Mouse (Mus musculus): ENCODE results near the gene Zfp456. TPM values are rescaled to one million over a fixed set of nuclear protein-coding genes. Genes with fewer than 3 reads are reported as not detected.
"Not testable (repeated sequence)": the region's sequence is repeated elsewhere in the genome, so short reads cannot be mapped to it uniquely, and the experiment has no call there.

Zfp456 gene
- total and polyA plus RNA-seq, 3 experiments: 0.35 to 0.43 TPM; not detected in 1

DNA sequence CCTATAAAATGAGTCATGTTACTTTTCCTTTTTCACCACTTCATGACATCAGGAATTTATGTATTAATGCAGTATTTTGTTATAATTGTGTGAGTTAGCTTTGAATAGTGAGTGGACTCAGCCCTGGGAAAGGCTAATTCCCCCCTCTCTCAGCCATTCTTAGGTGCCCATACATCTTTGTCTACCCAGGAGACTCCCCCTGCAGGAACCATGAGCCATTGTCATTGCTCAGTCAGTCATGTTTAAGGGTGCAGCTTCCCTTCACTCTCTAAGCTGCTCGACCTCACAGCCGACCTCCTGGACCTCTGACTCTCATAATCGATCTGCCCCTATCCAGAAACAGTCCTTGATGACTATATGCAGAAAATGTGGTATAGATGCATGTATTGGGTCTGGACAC is 645 bp upstream of the Zfp456 start:
- H3K4me3 ChIP-seq (ENCODE audit: control insufficient read depth in 1 of 2, insufficient read depth in 1 of 2, low read depth in 2 of 2, low read length in 2 of 2); H3K79me2 ChIP-seq (ENCODE audit: control insufficient read depth, insufficient read depth, low read length, poor library complexity); H3K9ac ChIP-seq (ENCODE audit: control insufficient read depth, low read depth, low read length, poor library complexity, severe bottlenecking); H3K9me3 ChIP-seq (replicated peaks; ENCODE audit: insufficient read depth, low read length); H3K4me1 ChIP-seq (ENCODE audit: control insufficient read depth in 1 of 2, insufficient read depth in 2 of 2, low read length in 2 of 2); H3K36me3 ChIP-seq (ENCODE audit: control insufficient read depth in 1 of 2, insufficient read depth in 2 of 2, low read length in 2 of 2); H3K27me3 ChIP-seq (ENCODE audit: control insufficient read depth in 1 of 2, insufficient read depth in 2 of 2, low read length in 2 of 2); H3K27ac ChIP-seq (ENCODE audit: control insufficient read depth, low read depth, low read length): not testable (repeated sequence)
- peak; percentile 25 for DNase-seq (ENCODE audit: low read depth, low spot score)
- TF ChIP-seq CTCF (IDR thresholded peaks at IDR 0.05 in 2 of 3, conservative IDR thresholded peaks at IDR 0.05 in 1 of 3; ENCODE audit: control insufficient read depth in 1 of 3, insufficient read depth in 1 of 3, low read depth in 2 of 3, low read length in 3 of 3, poor library complexity in 1 of 3, severe bottlenecking in 1 of 3): 0 out of 6 replicates have a peak, but pooled peaks of 1 of the 3 experiments have one; percentile 4

DNA sequence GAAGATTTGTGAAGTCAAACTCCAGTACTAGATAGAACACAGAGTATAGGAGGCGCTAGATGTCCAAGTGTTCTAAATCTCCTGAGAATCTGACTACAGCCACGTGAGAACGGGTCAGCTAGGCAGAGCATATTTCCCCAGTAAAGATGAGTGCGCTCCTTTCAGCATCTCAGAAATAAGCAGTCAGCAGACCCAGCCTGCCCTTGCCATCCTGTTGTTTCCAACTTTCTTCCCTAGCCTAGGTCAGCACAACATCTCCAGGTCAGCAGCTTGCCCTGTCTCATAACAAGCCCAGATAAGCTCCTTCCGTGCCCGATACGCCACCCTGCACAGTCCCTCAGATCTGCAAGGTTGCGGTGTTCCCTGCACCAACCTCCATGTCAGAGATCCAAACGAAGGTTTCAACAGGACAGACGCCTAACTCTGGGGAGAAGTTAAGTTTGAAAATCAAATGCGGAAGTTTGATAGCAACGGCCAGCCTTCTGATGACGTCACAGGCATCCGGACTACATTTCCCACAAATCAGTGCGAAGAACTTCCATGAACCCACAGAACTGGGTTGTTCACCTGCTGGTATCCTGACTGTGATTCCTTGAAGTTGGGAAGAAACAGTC is 15.4 kb downstream of the Zfp456 start, which contains the start of the genes Gm28044 and Zfp953:
TSS of gene Gm28044 (minus strand) at position 406 of the 614 bp plus-strand sequence.
TSS of gene Zfp953 (minus strand) at position 475 of the 614 bp plus-strand sequence.
- Histone ChIP-seq H3K36me3 (ENCODE audit: control insufficient read depth in 1 of 2, insufficient read depth in 2 of 2, low read length in 2 of 2) (peaks cover 0 to 6% of the 10 kb centered on the region in 2 experiments; a peak in 2 of 4 replicates), H3K9ac (ENCODE audit: control insufficient read depth, low read depth, low read length, poor library complexity, severe bottlenecking) (peak within 1 kb of the TSS; percentile 72), H3K79me2 (ENCODE audit: control insufficient read depth, insufficient read depth, low read length, poor library complexity) (no peaks in the 10 kb centered on the region), H3K9me3 (replicated peaks; ENCODE audit: insufficient read depth, low read length) (no peaks in the 10 kb centered on the region), H3K27me3 (ENCODE audit: control insufficient read depth in 1 of 2, insufficient read depth in 2 of 2, low read length in 2 of 2) (no peaks in the 10 kb centered on the region), H3K4me3 (ENCODE audit: control insufficient read depth in 1 of 2, insufficient read depth in 1 of 2, low read depth in 2 of 2, low read length in 2 of 2) (peak within 1 kb of the TSS; percentile 78 to 82), H3K4me1 (ENCODE audit: control insufficient read depth in 1 of 2, insufficient read depth in 2 of 2, low read length in 2 of 2) (peaks cover 0 to 3% of the 10 kb centered on the region in 2 experiments; a peak in 2 of 4 replicates), H3K27ac (ENCODE audit: control insufficient read depth, low read depth, low read length) (peak within 1 kb of the TSS; percentile 64)
- DNase-seq (ENCODE audit: low read depth, low spot score): peak; percentile 94
- no peak for TF ChIP-seq ZC3H11A (IDR thresholded peaks at IDR 0.05; ENCODE audit: low read depth, low read length)
- peak; percentile 47; the same call in 1 of the 2 replicates for TF ChIP-seq ZMIZ1 (IDR thresholded peaks at IDR 0.05; ENCODE audit: low read depth, low read length)
- no peak for TF ChIP-seq TAL1 (IDR thresholded peaks at IDR 0.05; ENCODE audit: low read length)
- TF ChIP-seq RCOR1 (IDR thresholded peaks at IDR 0.05; ENCODE audit: low read depth, low read length): peak; percentile 60
- TF ChIP-seq CTCF (IDR thresholded peaks at IDR 0.05 in 2 of 3, conservative IDR thresholded peaks at IDR 0.05 in 1 of 3; ENCODE audit: control insufficient read depth in 1 of 3, insufficient read depth in 1 of 3, low read depth in 2 of 3, low read length in 3 of 3, poor library complexity in 1 of 3, severe bottlenecking in 1 of 3): peak in 1 of 3 experiments; percentile 15; a peak in 1 of 6 replicates
- peak; percentile 68 for TF ChIP-seq GATA1 (IDR thresholded peaks at IDR 0.05; ENCODE audit: low read depth, low read length)
- peak; percentile 98 for TF ChIP-seq HCFC1 (IDR thresholded peaks at IDR 0.05; ENCODE audit: low read depth, low read length)
- peak; percentile 65 for TF ChIP-seq MXI1 (IDR thresholded peaks at IDR 0.05; ENCODE audit: low read depth, low read length)
- no peak for TF ChIP-seq GABPA (IDR thresholded peaks at IDR 0.05; ENCODE audit: low read depth, low read length)
- peak; percentile 51; the same call in 1 of the 2 replicates for TF ChIP-seq MYC (IDR thresholded peaks at IDR 0.05; ENCODE audit: low read depth, low read length)
- no peak for TF ChIP-seq SMC3 (IDR thresholded peaks at IDR 0.05; ENCODE audit: low read depth, low read length)
- TF ChIP-seq ZKSCAN1 (IDR thresholded peaks at IDR 0.05; ENCODE audit: low read depth, low read length): no peak
- peak; percentile 43 to 82; a peak in 3 of 4 replicates for TF ChIP-seq POLR2A (IDR thresholded peaks at IDR 0.05; ENCODE audit: control insufficient read depth in 1 of 2, insufficient read depth in 1 of 2, low read depth in 1 of 2, low read length in 2 of 2, poor library complexity in 1 of 2)
- no peak for TF ChIP-seq CHD2 (IDR thresholded peaks at IDR 0.05; ENCODE audit: low read length)
- no peak for TF ChIP-seq NRF1 (IDR thresholded peaks at IDR 0.05; ENCODE audit: insufficient read depth, low read depth, low read length, poor library complexity, severe bottlenecking)
- TF ChIP-seq ELF1 (IDR thresholded peaks at IDR 0.05; ENCODE audit: low read depth, low read length): peak; percentile 99
- TF ChIP-seq TBP (IDR thresholded peaks at IDR 0.05; ENCODE audit: low read depth, low read length): peak; percentile 87
- TF ChIP-seq E2F4 (IDR thresholded peaks at IDR 0.05; ENCODE audit: borderline replicate concordance, low read depth, low read length): no peak
- TF ChIP-seq TCF12 (IDR thresholded peaks at IDR 0.05; ENCODE audit: low read depth, low read length): peak; percentile 48; the same call in 1 of the 2 replicates
- TF ChIP-seq NELFE (IDR thresholded peaks at IDR 0.05; ENCODE audit: low read depth, low read length): peak; percentile 87
- no peak for TF ChIP-seq UBTF (IDR thresholded peaks at IDR 0.05; ENCODE audit: borderline replicate concordance, insufficient read depth, low read depth, low read length)
- no peak for TF ChIP-seq EP300 (IDR thresholded peaks at IDR 0.05; ENCODE audit: low read depth in 1 of 2, low read length in 2 of 2)
- no peak for TF ChIP-seq MAZ (IDR thresholded peaks at IDR 0.05; ENCODE audit: low read depth, low read length)
- no peak for TF ChIP-seq CHD1 (IDR thresholded peaks at IDR 0.05; ENCODE audit: low read depth, low read length)
- TF ChIP-seq BHLHE40 (IDR thresholded peaks at IDR 0.05; ENCODE audit: borderline replicate concordance, low read depth, low read length): peak; percentile 52; the same call in 1 of the 2 replicates
- no peak for TF ChIP-seq JUND (IDR thresholded peaks at IDR 0.05; ENCODE audit: low read depth, low read length)
- peak; percentile 43; the same call in 1 of the 2 replicates for TF ChIP-seq USF1 (IDR thresholded peaks at IDR 0.05; ENCODE audit: low read depth, low read length)
- TF ChIP-seq ZNF384 (IDR thresholded peaks at IDR 0.05; ENCODE audit: low read depth, low read length): no peak
- no peak for TF ChIP-seq POLR2AphosphoS5 (IDR thresholded peaks at IDR 0.05; ENCODE audit: borderline replicate concordance, low read depth, low read length)
- no peak for TF ChIP-seq MAFK (IDR thresholded peaks at IDR 0.05; ENCODE audit: borderline replicate concordance, low read depth, low read length)

All from MEL (cell line).